Mouse (Mus musculus): ENCODE results near the gene Phf11c. TPM values are rescaled to one million over a fixed set of nuclear protein-coding genes. Genes with fewer than 3 reads are reported as not detected.

Phf11c gene
- 0.38 and 0.39 TPM in 2 replicates for polyA plus RNA-seq (2012; rRNA removed)

GRCm38 (mm10) chr14:59395281-59395680 lies at the start of gene Phf11c:
Gene Phf11c, minus strand, starts transcription at chr14:59395381.

GRCm38 (mm10) chr14:59440558-59441471 lies 45.6 kb upstream of the Phf11c start, which contains the start of the genes Setdb2 and Cab39l:
Gene Setdb2, minus strand, starts transcription at chr14:59440884.
Gene Cab39l, plus strand, starts transcription at chr14:59440972.

GRCm38 (mm10) chr14:59365244-59365644 lies 29.9 kb downstream of the Phf11c start, which contains the start of gene Phf11d:
Gene Phf11d, minus strand, starts transcription at chr14:59365470.

DNA sequence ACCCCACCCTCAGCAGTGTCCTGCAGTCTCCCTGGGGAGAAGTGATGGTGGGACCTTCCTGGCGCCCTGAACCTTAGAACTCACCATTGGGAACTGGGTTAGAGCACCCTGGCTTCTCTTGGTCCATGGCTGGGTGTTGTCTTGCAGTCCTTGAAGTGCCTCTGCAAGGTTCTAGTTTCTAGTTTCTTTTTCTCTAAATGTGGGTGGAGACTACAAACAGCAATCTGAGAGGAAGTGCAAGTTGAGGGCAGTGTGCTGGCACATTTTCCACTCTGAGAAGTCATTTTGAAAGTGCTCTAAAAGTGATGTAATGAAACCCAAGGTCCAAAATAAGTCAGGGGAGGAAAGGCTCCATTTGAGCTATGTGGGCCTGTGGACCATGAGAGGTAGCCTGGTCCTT lies 54.0 kb downstream of the Phf11c start, which contains the start of gene Phf11b:
Gene Phf11b, minus strand, starts transcription at position 163 of the 400 bp plus-strand sequence.

Other genes starting within 250 kb of the Phf11c start
- gene Gm5142, start 216.6 kb downstream of the Phf11c start, polyA plus RNA-seq (2012; rRNA removed), result not detected in 2 replicates
- gene Rcbtb1, start 194.2 kb downstream of the Phf11c start, polyA plus RNA-seq (2012; rRNA removed), result 14.5 and 15.6 TPM in 2 replicates
- not detected in 2 replicates for gene Gm6904, start 135.2 kb downstream of the Phf11c start, polyA plus RNA-seq (2012; rRNA removed)
- gene Phf11a, start 97.9 kb downstream of the Phf11c start, polyA plus RNA-seq (2012; rRNA removed), result 0.16 and 0.27 TPM in 2 replicates
- 0.31 and 0.72 TPM in 2 replicates for gene Phf11b, start 54.0 kb downstream of the Phf11c start, polyA plus RNA-seq (2012; rRNA removed)
- gene Phf11d, start 29.9 kb downstream of the Phf11c start, polyA plus RNA-seq (2012; rRNA removed), result 3.6 and 4.1 TPM in 2 replicates
- gene Setdb2, start 45.5 kb upstream of the Phf11c start, polyA plus RNA-seq (2012; rRNA removed), result 5.8 and 8.5 TPM in 2 replicates
- gene Cab39l, start 45.6 kb upstream of the Phf11c start, polyA plus RNA-seq (2012; rRNA removed), result 4.6 and 4.7 TPM in 2 replicates
- gene Cdadc1, start 202.6 kb upstream of the Phf11c start, polyA plus RNA-seq (2012; rRNA removed), result 2.8 and 3.6 TPM in 2 replicates
- 82.6 and 88.3 TPM in 2 replicates for gene Shisa2, start 229.9 kb upstream of the Phf11c start, polyA plus RNA-seq (2012; rRNA removed)

Data from colon, adult 2 months (tissue).